Mouse (Mus musculus) ES-Bruce4 (cell line): Measurements from ENCODE around the gene Tmigd3.

Experiments used
- CTCF ChIP-seq: IDR thresholded peaks from one replicate; pipeline ENCODE4 v1.8.1; 2011; ENCODE audit warnings: low read depth, low read length
- POLR2A ChIP-seq: IDR thresholded peaks from one replicate; pipeline ENCODE4 v1.8.1; 2011; ENCODE audit warnings: low read length; ENCODE audit not compliant: insufficient read depth

GRCm38 (mm10) chr3:105960700-105961099 lies 90.0 kb downstream of the Tmigd3 start:
- TF ChIP-seq POLR2A = no peak
- TF ChIP-seq CTCF = no peak
